Mouse (Mus musculus) megakaryocyte, embryonic 14.5 days (primary cell): ENCODE measurements around the gene Eef1g.

ENCODE experiments used
- FLI1 ChIP-seq: IDR thresholded peaks from 2 replicates; pipeline ENCODE4 v1.6.1; 2012; ENCODE audit warnings: low read length, inconsistent platforms, mixed read lengths
- GATA1 ChIP-seq: IDR thresholded peaks from 3 replicates; pipeline ENCODE4 v1.6.1; 2012; ENCODE audit warnings: mixed read lengths, low read length, inconsistent platforms, borderline replicate concordance

DNA sequence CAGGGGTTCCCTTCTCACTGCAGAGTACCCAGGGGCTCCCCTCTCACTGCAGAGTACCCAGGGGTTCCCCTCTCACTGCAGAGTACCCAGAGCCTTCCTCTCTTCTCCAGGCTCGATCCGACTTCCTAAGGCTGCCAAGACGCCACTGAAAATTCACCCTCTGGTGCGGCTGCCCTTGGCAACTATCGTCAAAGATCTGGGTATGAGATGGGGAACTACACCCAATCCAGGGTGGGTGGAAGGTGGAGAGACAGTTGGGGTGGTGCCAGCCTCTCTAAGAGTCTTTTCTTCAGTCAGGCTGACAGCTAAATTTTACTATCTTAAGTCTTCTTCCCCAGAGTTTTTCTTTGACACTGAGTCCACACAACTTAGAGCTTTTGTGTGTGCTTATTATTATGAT is 16.7 kb upstream of the Eef1g start:
- no peak for TF ChIP-seq GATA1
- TF ChIP-seq FLI1, result no peak
